Mouse (Mus musculus): ENCODE measurements around the gene Cd300ld4. TPM values are rescaled to one million over a fixed set of nuclear protein-coding genes. Genes with fewer than 3 reads are reported as not detected.
"Not testable (repeated sequence)": the region's sequence is repeated elsewhere in the genome, so short reads cannot be mapped to it uniquely, and the experiment has no call there.

Gene Cd300ld4
- not detected for polyA plus RNA-seq (2021)

GRCm38 (mm10) chr11:115026912-115027311 lies at the start of gene Cd300ld4:
Cd300ld4 (minus strand) TSS chr11:115027012.
- DNase-seq (ENCODE audit: low read depth, low spot score); ATAC-seq; H3K27me3 ChIP-seq; in situ Hi-C loops (cut with MboI; ENCODE audit: low pct_unique_long_range_greater_than_20kb); CTCF ChIA-PET; POLR2A ChIA-PET: not testable (repeated sequence)

DNA sequence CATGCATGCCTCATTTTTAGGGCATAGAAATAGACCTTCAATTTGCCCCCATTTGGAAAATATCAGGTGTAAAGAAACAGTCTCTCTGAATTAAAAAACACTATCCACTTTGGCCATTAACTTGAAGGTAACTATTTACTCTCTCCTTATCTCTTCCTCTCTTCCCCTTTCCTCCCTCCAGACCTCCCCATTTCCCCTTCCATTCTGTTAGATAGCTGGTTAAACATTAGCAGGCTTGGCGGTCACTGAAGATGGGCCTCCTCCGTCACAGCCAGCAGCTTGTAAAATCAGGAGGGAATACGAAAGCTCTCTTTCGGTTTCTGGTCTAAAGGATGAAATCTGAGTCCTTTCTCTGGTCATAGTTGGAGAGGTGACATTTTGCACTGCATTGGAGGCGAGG lies 49.0 kb upstream of the Cd300ld4 start:
- in situ Hi-C loops (cut with MboI; ENCODE audit: low pct_unique_long_range_greater_than_20kb): no loop called here
- ChIA-PET CTCF (interaction anchor here (1.3 to 1.4 kb wide), 2 partner anchors 77 to 262 kb away, joined by 3 to 4 read pairs; no protein-coding TSS in a partner anchor), POLR2A (no interaction called here)
- ATAC-seq (no peak), DNase-seq (ENCODE audit: low read depth, low spot score) (no peak)
- H3K27me3 ChIP-seq: no peaks in the 10 kb centered on the region
- no peak for TF ChIP-seq CTCF (IDR thresholded peaks at IDR 0.05)

GRCm38 (mm10) chr11:115075407-115075806 lies 48.6 kb upstream of the Cd300ld4 start:
- ATAC-seq: no peak
- ChIA-PET CTCF (interaction anchor here (1.3 kb wide), 1 partner anchor 261 kb away, joined by 4 read pairs; no protein-coding TSS in a partner anchor), POLR2A (no interaction called here)
- in situ Hi-C loops (cut with MboI; ENCODE audit: low pct_unique_long_range_greater_than_20kb): no loop called here
- no peak for TF ChIP-seq CTCF (IDR thresholded peaks at IDR 0.05)
- no peaks in the 10 kb centered on the region for H3K27me3 ChIP-seq
- DNase-seq (ENCODE audit: low read depth, low spot score): no peak

- DNase-seq (ENCODE audit: low read depth, low spot score): no peak
- CTCF ChIA-PET: no interaction called here
- in situ Hi-C loops (cut with MboI; ENCODE audit: low pct_unique_long_range_greater_than_20kb): loop anchor here (25.0 kb wide), 1 partner anchor 286 kb away; the partner anchor contains the start of genes Btbd17 and Gpr142
- ATAC-seq: no peak
- no peaks in the 10 kb centered on the region for H3K27me3 ChIP-seq
- POLR2A ChIA-PET: no interaction called here
- TF ChIP-seq CTCF (IDR thresholded peaks at IDR 0.05): no peak
These were observed 46.2 kb upstream of the Cd300ld4 start for GRCm38 (mm10) chr11:115073002-115073401.

DNA sequence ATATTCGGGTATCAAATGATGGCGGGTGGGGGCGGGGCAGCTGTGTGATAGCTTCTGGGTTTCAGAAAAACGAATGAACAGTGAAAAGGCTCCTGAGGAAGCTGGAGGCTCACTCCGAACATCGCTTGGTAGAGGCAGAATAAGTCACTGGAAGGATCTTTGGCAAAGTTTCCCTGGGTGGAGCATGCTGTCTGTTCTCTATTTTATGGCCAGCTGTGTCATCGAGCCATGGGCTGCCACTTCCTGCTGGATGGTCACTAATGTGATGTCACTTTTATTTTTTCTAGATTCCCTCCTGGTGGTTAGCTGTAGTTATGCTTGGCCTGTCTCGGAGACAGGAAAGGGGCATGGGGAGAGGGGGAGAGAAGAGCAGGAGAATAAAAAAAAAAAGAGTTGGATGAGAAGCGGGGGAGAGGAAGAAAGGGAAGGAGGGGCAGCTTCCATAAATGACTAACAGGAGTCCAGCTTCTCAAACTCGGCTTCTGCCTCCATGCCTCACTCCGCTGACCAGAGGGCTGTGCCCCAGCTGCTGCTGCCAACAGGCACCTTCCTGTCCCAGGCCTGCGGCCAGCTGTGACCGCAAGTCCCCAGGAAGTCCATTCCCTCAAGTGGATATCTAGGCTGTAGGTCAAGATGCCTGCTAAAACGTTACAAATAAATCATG lies 45.0 kb upstream of the Cd300ld4 start:
- ChIA-PET POLR2A (interaction anchor here (0.6 kb wide), 1 partner anchor 23 kb away, joined by 3 read pairs; no protein-coding TSS in a partner anchor), CTCF (interaction anchor here (1.3 kb wide), 1 partner anchor 12 kb away, joined by 3 read pairs; no protein-coding TSS in a partner anchor)
- in situ Hi-C loops (cut with MboI; ENCODE audit: low pct_unique_long_range_greater_than_20kb): loop anchor here (25.0 kb wide), 1 partner anchor 284 kb away; the partner anchor contains the start of genes Btbd17 and Gpr142
- no peak for TF ChIP-seq CTCF (IDR thresholded peaks at IDR 0.05)
- DNase-seq (ENCODE audit: low read depth, low spot score): peak; percentile 64
- no peaks in the 10 kb centered on the region for H3K27me3 ChIP-seq
- ATAC-seq: peak; percentile 83

DNA sequence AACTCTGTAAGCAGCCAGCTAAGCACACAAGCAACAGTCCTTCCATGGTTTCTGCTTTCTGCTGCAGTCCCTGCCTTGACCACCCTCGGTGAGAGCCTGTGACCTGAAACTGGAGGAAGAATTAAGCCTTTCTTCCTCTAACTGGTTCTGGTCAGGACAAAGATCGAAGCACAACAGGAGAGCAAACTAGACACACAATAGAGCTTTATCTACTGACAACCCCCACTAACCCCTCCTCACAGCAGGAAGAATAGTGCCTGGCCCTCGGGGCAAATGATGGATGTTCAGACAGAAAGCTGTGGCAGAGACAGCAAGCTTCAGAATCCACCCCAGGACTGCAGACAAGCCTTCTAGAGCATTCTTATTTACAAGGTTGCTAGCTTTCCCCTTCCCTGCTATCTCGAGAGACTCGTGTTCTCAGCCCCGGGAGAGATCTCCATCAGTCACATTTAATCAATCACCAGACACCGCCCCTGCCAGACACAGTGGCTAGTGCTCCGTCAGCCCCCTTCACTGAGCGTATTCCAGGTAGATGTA lies 44.3 kb upstream of the Cd300ld4 start:
- DNase-seq (ENCODE audit: low read depth, low spot score): no peak
- H3K27me3 ChIP-seq: no peaks in the 10 kb centered on the region
- TF ChIP-seq CTCF (IDR thresholded peaks at IDR 0.05): no peak
- no peak for ATAC-seq
- CTCF ChIA-PET: interaction anchor here (1.3 kb wide), 1 partner anchor 13 kb away, joined by 3 read pairs; no protein-coding TSS in a partner anchor
- in situ Hi-C loops (cut with MboI; ENCODE audit: low pct_unique_long_range_greater_than_20kb): loop anchor here (25.0 kb wide), 1 partner anchor 284 kb away; the partner anchor contains the start of genes Btbd17 and Gpr142
- POLR2A ChIA-PET: interaction anchor here (0.6 kb wide), 1 partner anchor 22 kb away, joined by 3 read pairs; no protein-coding TSS in a partner anchor

DNA sequence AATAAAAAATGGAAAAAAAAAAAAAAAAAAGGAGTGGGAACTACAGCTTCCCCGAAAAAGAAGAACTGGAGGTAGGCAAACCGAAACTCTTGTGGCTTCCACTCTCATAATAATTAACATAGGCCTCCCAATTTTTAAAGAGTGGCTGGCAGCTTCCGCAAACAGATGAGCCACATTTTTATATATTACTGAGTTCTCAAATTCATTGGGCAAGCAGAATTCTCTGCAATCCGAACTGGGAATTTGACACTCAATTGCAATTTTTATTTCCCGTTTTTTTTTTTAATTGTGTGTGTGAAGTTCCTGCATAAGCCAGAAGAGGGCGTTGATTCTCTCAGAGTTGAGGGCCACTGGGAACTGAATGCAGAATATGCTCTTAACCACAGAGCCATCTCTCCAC lies 40.0 kb upstream of the Cd300ld4 start:
- POLR2A ChIA-PET: interaction anchor here (0.6 kb wide), 1 partner anchor 36 kb away, joined by 5 read pairs; no protein-coding TSS in a partner anchor
- ATAC-seq: no peak
- H3K27me3 ChIP-seq: no peaks in the 10 kb centered on the region
- in situ Hi-C loops (cut with MboI; ENCODE audit: low pct_unique_long_range_greater_than_20kb): loop anchor here (25.0 kb wide), 1 partner anchor 279 kb away; the partner anchor contains the start of genes Btbd17 and Gpr142
- CTCF ChIA-PET: no interaction called here
- peak; percentile 40 for TF ChIP-seq CTCF (IDR thresholded peaks at IDR 0.05)
- DNase-seq (ENCODE audit: low read depth, low spot score): no peak

DNA sequence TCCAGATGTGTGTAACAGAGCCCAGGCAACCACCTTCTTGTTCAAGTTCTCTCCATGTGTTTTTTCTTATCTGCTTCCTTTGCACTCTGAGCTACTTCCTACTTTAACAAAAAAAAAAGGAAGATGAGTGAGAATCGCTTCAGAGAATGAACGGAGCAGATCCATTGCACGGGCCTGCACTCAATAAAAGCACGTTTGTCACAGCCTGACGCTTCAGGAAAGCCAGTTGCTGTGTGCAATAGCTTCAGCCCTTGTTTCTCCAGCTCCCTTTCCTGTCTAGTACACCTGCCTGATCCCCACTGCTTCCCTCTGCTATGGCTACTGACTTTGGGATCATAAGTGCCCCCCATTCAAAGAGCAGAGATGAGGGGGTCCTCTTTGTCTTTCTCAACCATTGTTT lies 35.3 kb upstream of the Cd300ld4 start, which contains the start of gene Cd300e:
Gene Cd300e, minus strand, starts transcription at position 101 of the 400 bp plus-strand sequence.
- in situ Hi-C loops (cut with MboI; ENCODE audit: low pct_unique_long_range_greater_than_20kb): loop anchor here (25.0 kb wide), 1 partner anchor 275 kb away; the partner anchor contains the start of genes Btbd17 and Gpr142
- CTCF ChIA-PET: no interaction called here
- ATAC-seq (no peak), DNase-seq (ENCODE audit: low read depth, low spot score) (no peak)
- POLR2A ChIA-PET: no interaction called here
- TF ChIP-seq CTCF (IDR thresholded peaks at IDR 0.05): no peak
- H3K27me3 ChIP-seq: no peaks in the 10 kb centered on the region

GRCm38 (mm10) chr11:115059797-115060196 lies 33.0 kb upstream of the Cd300ld4 start:
- ATAC-seq: no peak

GRCm38 (mm10) chr11:115058701-115059100 lies 31.9 kb upstream of the Cd300ld4 start:
- H3K27me3 ChIP-seq: no peaks in the 10 kb centered on the region

More at GRCm38 (mm10) chr11:115059797-115060196, 33.0 kb upstream of the Cd300ld4 start:
- in situ Hi-C loops (cut with MboI; ENCODE audit: low pct_unique_long_range_greater_than_20kb): loop anchor here (25.0 kb wide), 1 partner anchor 272 kb away; the partner anchor contains the start of genes Btbd17 and Gpr142
- H3K27me3 ChIP-seq: no peaks in the 10 kb centered on the region
- no peak for DNase-seq (ENCODE audit: low read depth, low spot score)
- no peak for TF ChIP-seq CTCF (IDR thresholded peaks at IDR 0.05)
- ChIA-PET CTCF (no interaction called here), POLR2A (no interaction called here)

More at GRCm38 (mm10) chr11:115058701-115059100, 31.9 kb upstream of the Cd300ld4 start:
- in situ Hi-C loops (cut with MboI; ENCODE audit: low pct_unique_long_range_greater_than_20kb): loop anchor here (25.0 kb wide), 1 partner anchor 271 kb away; the partner anchor contains the start of genes Btbd17 and Gpr142
- no peak for TF ChIP-seq CTCF (IDR thresholded peaks at IDR 0.05)
- ChIA-PET POLR2A (no interaction called here), CTCF (no interaction called here)
- ATAC-seq: no peak
- DNase-seq (ENCODE audit: low read depth, low spot score): no peak
